Mouse (Mus musculus): Measurements from ENCODE around the gene Ints7.

DNA sequence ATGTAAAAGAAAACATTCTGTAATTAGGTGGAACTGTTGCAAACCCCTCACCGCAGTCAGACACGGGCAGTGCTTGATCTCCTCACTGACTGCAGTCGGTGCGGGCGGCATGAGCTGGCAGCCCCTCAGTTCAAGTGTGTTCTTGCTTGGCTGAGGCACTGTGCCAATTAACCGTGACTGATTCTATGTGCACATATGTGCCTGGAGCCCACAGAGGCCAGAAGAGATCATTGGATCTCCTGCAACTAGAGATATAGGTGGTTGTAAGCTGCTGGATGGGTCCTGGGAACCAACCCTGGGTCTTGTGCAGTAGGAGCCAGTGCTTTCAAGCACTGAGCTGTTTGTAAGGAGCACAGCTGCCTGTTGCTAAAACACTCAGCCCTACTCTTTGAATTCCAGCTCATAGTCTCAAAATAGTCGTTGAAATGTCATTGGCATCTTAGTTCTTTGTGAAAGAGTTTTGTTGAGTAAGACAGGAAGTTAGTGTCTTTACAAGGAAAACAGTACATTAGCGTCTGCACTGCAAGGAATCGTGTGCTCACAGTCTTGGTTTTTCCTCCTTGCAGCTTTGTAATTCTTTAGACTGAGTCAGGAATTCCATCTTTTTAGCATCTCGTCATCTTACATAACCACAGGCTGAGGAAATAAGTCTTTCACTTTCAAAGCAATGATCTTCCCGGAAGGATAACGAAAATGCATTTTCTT lies 16.7 kb downstream of the Ints7 start:
- TF ChIP-seq CTCF (IDR thresholded peaks at IDR 0.05; ENCODE audit: low read depth) (no peak), EP300 (IDR thresholded peaks at IDR 0.05; ENCODE audit: low read depth) (no peak)
